Mouse (Mus musculus) bone marrow macrophage, adult 2 months (primary cell): ENCODE results near the gene Klf1.

Source experiments
- CTCF ChIP-seq: IDR thresholded peaks from 2 replicates; pipeline ENCODE4 v1.5.1; 2012; ENCODE audit warnings: low read depth, mild to moderate bottlenecking, low read length, moderate library complexity
- POLR2A ChIP-seq: IDR thresholded peaks from 2 replicates; pipeline ENCODE4 v1.6.1; 2012; ENCODE audit warnings: mild to moderate bottlenecking, low read depth, low read length, borderline replicate concordance

- TF ChIP-seq CTCF, result no peak
- TF ChIP-seq POLR2A, result no peak
Measured at GRCm38 (mm10) chr8:84949753-84950152, 48.0 kb downstream of the Klf1 start.
